Mouse (Mus musculus): Measurements from ENCODE around the gene Mafk. TPM values are rescaled to one million over a fixed set of nuclear protein-coding genes. Genes with fewer than 3 reads are reported as not detected.

The Mafk gene
- polyA plus RNA-seq, 1 experiment, result 12.9 TPM

- Histone ChIP-seq H3K27ac (ENCODE audit: insufficient read depth, low read length) (peak overlapping the region; percentile 77; the same call in 1 of the 2 replicates), H3K4me1 (ENCODE audit: control insufficient read depth, insufficient read depth, low read length) (peaks cover 40% of the 10 kb centered on the region), H3K4me3 (ENCODE audit: insufficient read depth, low read length) (no peak overlapping the region)
- TF ChIP-seq POLR2A (IDR thresholded peaks at IDR 0.05; ENCODE audit: low read depth, low read length) (no peak), CTCF (IDR thresholded peaks at IDR 0.05; ENCODE audit: borderline replicate concordance, insufficient read depth, low read length) (no peak)
Measured at GRCm38 (mm10) chr5:139794938-139795337, 3.6 kb downstream of the Mafk start.

GRCm38 (mm10) chr5:139796001-139796620 lies 4.8 kb downstream of the Mafk start:
- Histone ChIP-seq H3K27ac (ENCODE audit: insufficient read depth, low read length) (peak overlapping the region; percentile 70; the same call in 1 of the 2 replicates), H3K4me1 (ENCODE audit: control insufficient read depth, insufficient read depth, low read length) (peaks cover 39% of the 10 kb centered on the region), H3K4me3 (ENCODE audit: insufficient read depth, low read length) (no peak overlapping the region)
- TF ChIP-seq CTCF (IDR thresholded peaks at IDR 0.05; ENCODE audit: borderline replicate concordance, insufficient read depth, low read length), result no peak
- TF ChIP-seq POLR2A (IDR thresholded peaks at IDR 0.05; ENCODE audit: low read depth, low read length), result no peak

DNA sequence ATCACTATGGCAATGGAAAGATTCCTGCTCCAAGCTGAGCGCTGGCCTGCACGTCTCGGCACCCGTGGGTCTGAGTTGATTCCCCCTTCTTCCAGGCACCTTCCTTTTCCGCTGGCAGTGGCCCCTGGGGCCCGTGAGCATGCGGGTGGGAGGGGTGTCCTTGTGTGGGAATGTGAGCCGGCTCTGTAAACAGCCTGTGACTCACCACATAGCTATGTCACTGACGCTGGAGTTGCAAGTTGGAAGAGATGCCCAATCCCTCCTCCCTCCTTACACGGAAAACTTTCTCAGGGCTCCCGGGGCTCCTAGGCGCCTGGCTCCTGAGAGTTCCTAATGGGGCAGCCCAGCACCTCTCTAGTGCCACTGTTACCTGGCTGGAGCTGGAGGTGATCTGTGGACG lies 5.6 kb downstream of the Mafk start:
- H3K4me1 ChIP-seq (ENCODE audit: control insufficient read depth, insufficient read depth, low read length), result peaks cover 39% of the 10 kb centered on the region
- TF ChIP-seq POLR2A (IDR thresholded peaks at IDR 0.05; ENCODE audit: low read depth, low read length), result 0 out of 2 replicates have a peak, but pooled peaks have one; percentile 40
- TF ChIP-seq CTCF (IDR thresholded peaks at IDR 0.05; ENCODE audit: borderline replicate concordance, insufficient read depth, low read length), result no peak
- no peak overlapping the region for H3K4me3 ChIP-seq (ENCODE audit: insufficient read depth, low read length)
- H3K27ac ChIP-seq (ENCODE audit: insufficient read depth, low read length), result peak overlapping the region; percentile 75

- Histone ChIP-seq H3K4me3 (ENCODE audit: insufficient read depth, low read length) (peak overlapping the region; percentile 30), H3K4me1 (ENCODE audit: control insufficient read depth, insufficient read depth, low read length) (peaks cover 35% of the 10 kb centered on the region), H3K27ac (ENCODE audit: insufficient read depth, low read length) (peak overlapping the region; percentile 76)
- TF ChIP-seq POLR2A (IDR thresholded peaks at IDR 0.05; ENCODE audit: low read depth, low read length) (0 out of 2 replicates have a peak, but pooled peaks have one; percentile 1), CTCF (IDR thresholded peaks at IDR 0.05; ENCODE audit: borderline replicate concordance, insufficient read depth, low read length) (no peak)
Measured at GRCm38 (mm10) chr5:139797473-139798167, 6.3 kb downstream of the Mafk start.

DNA sequence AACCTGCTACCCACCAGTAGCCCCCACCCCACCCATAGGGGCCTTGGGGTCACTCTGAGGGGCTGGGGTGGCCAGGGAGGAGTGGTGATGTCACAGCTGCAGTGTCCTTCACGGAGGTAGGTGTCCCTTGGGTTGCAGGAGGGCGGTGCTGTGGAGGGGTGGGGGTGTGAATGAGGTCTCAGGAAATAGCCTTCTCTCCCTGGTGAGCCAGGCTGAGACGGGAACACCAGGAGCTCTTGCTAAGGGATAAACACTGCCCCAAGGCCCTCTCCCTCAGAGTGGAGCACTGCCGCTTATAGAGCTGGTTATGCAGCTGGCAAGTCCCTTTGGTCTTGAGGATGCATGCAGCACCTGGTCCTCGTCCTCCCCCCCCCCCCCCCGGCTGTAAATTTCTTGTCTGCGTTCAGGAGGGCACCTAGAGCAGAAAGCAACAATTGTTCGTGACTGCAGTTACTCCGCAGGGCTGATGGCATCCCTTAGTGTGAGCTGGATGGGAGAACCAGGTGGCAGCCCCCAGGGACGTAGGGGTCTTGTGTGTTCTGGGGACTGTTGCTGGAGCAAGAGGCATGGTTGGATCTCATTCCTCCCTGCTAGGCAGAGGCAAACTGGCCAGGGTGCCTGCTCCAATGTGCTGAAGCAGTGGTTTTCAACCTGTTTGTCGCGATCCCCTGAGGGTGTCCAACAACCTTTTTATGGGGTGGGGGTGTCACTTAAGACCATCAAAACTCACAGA lies 7.0 kb downstream of the Mafk start:
- peak overlapping the region; percentile 30 for H3K4me3 ChIP-seq (ENCODE audit: insufficient read depth, low read length)
- H3K27ac ChIP-seq (ENCODE audit: insufficient read depth, low read length), result peak overlapping the region; percentile 76
- H3K4me1 ChIP-seq (ENCODE audit: control insufficient read depth, insufficient read depth, low read length), result peaks cover 33% of the 10 kb centered on the region
- TF ChIP-seq POLR2A (IDR thresholded peaks at IDR 0.05; ENCODE audit: low read depth, low read length) (no peak), CTCF (IDR thresholded peaks at IDR 0.05; ENCODE audit: borderline replicate concordance, insufficient read depth, low read length) (no peak)

DNA sequence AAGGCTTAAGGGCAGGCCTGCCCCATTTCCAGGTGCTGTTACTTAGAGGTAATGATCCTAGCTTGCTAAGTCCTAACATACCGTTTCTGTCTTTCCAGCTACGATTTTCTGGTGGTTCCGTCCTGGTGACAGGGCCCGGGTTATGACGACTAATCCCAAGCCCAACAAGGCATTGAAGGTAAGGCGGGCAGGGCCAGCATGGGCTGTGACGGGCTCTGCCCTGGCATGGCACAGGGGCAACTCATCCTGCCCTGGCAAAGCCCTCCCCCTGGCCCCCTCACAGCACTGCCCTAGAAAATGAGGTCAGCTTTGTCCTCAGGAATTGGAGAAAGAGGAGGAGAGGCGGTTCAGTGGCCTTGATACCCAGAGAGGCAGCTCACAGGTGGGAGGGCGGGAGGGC lies 7.7 kb downstream of the Mafk start:
- TF ChIP-seq CTCF (IDR thresholded peaks at IDR 0.05; ENCODE audit: borderline replicate concordance, insufficient read depth, low read length) (no peak), POLR2A (IDR thresholded peaks at IDR 0.05; ENCODE audit: low read depth, low read length) (no peak)

GRCm38 (mm10) chr5:139799801-139800590 lies 8.7 kb downstream of the Mafk start:
- Histone ChIP-seq H3K4me1 (ENCODE audit: control insufficient read depth, insufficient read depth, low read length) (peaks cover 20% of the 10 kb centered on the region), H3K27ac (ENCODE audit: insufficient read depth, low read length) (no peak overlapping the region)
- TF ChIP-seq CTCF (IDR thresholded peaks at IDR 0.05; ENCODE audit: borderline replicate concordance, insufficient read depth, low read length) (no peak), POLR2A (IDR thresholded peaks at IDR 0.05; ENCODE audit: low read depth, low read length) (no peak)

More for the DNA sequence above, 7.7 kb downstream of the Mafk start:
- no peak overlapping the region for H3K27ac ChIP-seq (ENCODE audit: insufficient read depth, low read length)
- H3K4me1 ChIP-seq (ENCODE audit: control insufficient read depth, insufficient read depth, low read length), result peaks cover 28% of the 10 kb centered on the region
- no peak overlapping the region for H3K4me3 ChIP-seq (ENCODE audit: insufficient read depth, low read length)

GRCm38 (mm10) chr5:139801231-139801630 lies 9.9 kb downstream of the Mafk start:
- TF ChIP-seq CTCF (IDR thresholded peaks at IDR 0.05; ENCODE audit: borderline replicate concordance, insufficient read depth, low read length) (no peak), POLR2A (IDR thresholded peaks at IDR 0.05; ENCODE audit: low read depth, low read length) (no peak)
- Histone ChIP-seq H3K27ac (ENCODE audit: insufficient read depth, low read length) (no peak overlapping the region), H3K4me3 (ENCODE audit: insufficient read depth, low read length) (no peak overlapping the region), H3K4me1 (ENCODE audit: control insufficient read depth, insufficient read depth, low read length) (peaks cover 7% of the 10 kb centered on the region)

More at GRCm38 (mm10) chr5:139799801-139800590, 8.7 kb downstream of the Mafk start:
- no peak overlapping the region for H3K4me3 ChIP-seq (ENCODE audit: insufficient read depth, low read length)

DNA sequence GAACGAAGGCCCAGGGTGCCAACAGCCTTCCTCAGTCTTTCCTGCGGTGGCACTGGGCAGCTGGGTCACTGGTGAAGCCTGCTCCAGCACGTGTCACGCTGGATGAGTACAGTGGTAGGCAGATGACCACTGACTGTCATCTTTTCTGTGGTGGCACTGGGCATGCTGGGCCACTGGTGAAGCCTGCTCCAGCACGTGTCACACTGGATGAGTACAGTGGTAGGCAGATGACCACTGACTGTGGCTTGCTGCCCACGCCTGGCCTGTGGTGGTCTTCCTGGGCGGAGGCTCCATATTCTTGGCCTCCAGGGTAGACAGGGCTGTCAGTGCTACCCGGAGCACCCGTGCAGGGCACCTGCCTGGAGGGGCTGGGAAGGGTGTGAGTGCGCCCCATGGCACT lies 10.6 kb downstream of the Mafk start:
- no peak for TF ChIP-seq CTCF (IDR thresholded peaks at IDR 0.05; ENCODE audit: borderline replicate concordance, insufficient read depth, low read length)
- no peak for TF ChIP-seq POLR2A (IDR thresholded peaks at IDR 0.05; ENCODE audit: low read depth, low read length)
- Histone ChIP-seq H3K27ac (ENCODE audit: insufficient read depth, low read length) (no peak overlapping the region), H3K4me1 (ENCODE audit: control insufficient read depth, insufficient read depth, low read length) (peaks cover 7% of the 10 kb centered on the region), H3K4me3 (ENCODE audit: insufficient read depth, low read length) (no peak overlapping the region)
